Mouse (Mus musculus) gastrocnemius, adult 2 months (tissue): ENCODE results near the gene Mgam. TPM values are rescaled to one million over a fixed set of nuclear protein-coding genes. Genes with fewer than 3 reads are reported as not detected.

Experiments
- DNase-seq: peaks from one replicate; pipeline ENCODE4 v3.0.0; 2022
- H3K27ac ChIP-seq: fragments of 200-600 bp; 2 replicates; pipeline ENCODE4 v1.8.1; 2022; ENCODE audit warnings: mild to moderate bottlenecking
- H3K4me3 ChIP-seq: fragments of 200-600 bp; 2 replicates; pipeline ENCODE4 v1.8.1; 2022; ENCODE audit warnings: mild to moderate bottlenecking, moderate library complexity
- CTCF ChIP-seq: fragments of 200-600 bp; IDR thresholded peaks from 2 replicates; pipeline ENCODE4 v1.8.1; 2022; ENCODE audit warnings: antibody characterized with exemption, mild to moderate bottlenecking, moderate library complexity
- intact Hi-C: fragments of 180-260 bp; cut with DNase I; formaldehyde crosslinking; loops from one replicate; pipeline ENCODE4 v1.15.1; 2025
- total RNA-seq, 2 experiments: library from RNA; stranded (reverse); gene quantifications; 2 replicates each; pipeline ENCODE4 v1.2.3; 2021

Mgam gene
- total RNA-seq, 2 experiments from 2014 or later: 1.1 TPM; not detected in 1

GRCm38 (mm10) chr6:40774656-40775055 lies 146.0 kb downstream of the Mgam start:
- intact Hi-C loops: no loop called here
- no peak for DNase-seq
- no peak for TF ChIP-seq CTCF
- no peak overlapping the region for H3K27ac ChIP-seq
- no peak overlapping the region for H3K4me3 ChIP-seq

GRCm38 (mm10) chr6:40778458-40778857 lies 149.8 kb downstream of the Mgam start:
- intact Hi-C loops: no loop called here
- H3K4me3 ChIP-seq: no peak overlapping the region
- no peak overlapping the region for H3K27ac ChIP-seq
- TF ChIP-seq CTCF: no peak
- DNase-seq: no peak

- H3K27ac ChIP-seq: no peak overlapping the region
- no peak for DNase-seq
- no peak overlapping the region for H3K4me3 ChIP-seq
- intact Hi-C loops: no loop called here
- TF ChIP-seq CTCF: no peak
These were observed 155.0 kb downstream of the Mgam start for GRCm38 (mm10) chr6:40783637-40784036.

- TF ChIP-seq CTCF: no peak
- Histone ChIP-seq H3K4me3 (no peak overlapping the region), H3K27ac (no peak overlapping the region)
- intact Hi-C loops: no loop called here
- DNase-seq: no peak
These were observed 155.7 kb downstream of the Mgam start for GRCm38 (mm10) chr6:40784378-40784777.

GRCm38 (mm10) chr6:40795077-40795812 lies 166.6 kb downstream of the Mgam start:
- intact Hi-C loops: no loop called here

GRCm38 (mm10) chr6:40818237-40818902 lies 189.7 kb downstream of the Mgam start:
- no peak for TF ChIP-seq CTCF
- intact Hi-C loops: no loop called here
- H3K27ac ChIP-seq: no peak overlapping the region
- DNase-seq: no peak
- H3K4me3 ChIP-seq: no peak overlapping the region

More at GRCm38 (mm10) chr6:40795077-40795812, 166.6 kb downstream of the Mgam start:
- no peak overlapping the region for H3K4me3 ChIP-seq
- no peak overlapping the region for H3K27ac ChIP-seq
- TF ChIP-seq CTCF: no peak
- DNase-seq: no peak

Other genes starting within 250 kb of the Mgam start
- gene E330009J07Rik, start 192.7 kb upstream of the Mgam start, total RNA-seq: 1 to 10 TPM in 1 of 2 experiments, under 1 TPM in 1; 0.98 to 1.2 TPM
- gene Wee2, start 189.7 kb upstream of the Mgam start, total RNA-seq: not detected
- gene Ssbp1, start 157.5 kb upstream of the Mgam start, total RNA-seq: 10 to 100 TPM; 24.7 to 29.6 TPM
- not detected for gene Tas2r137, start 137.6 kb upstream of the Mgam start, total RNA-seq
- not detected for gene Tas2r108, start 135.3 kb upstream of the Mgam start, total RNA-seq
- gene Prss37, start 109.3 kb upstream of the Mgam start, total RNA-seq: not detected
- gene Olfr461, start 73.8 kb upstream of the Mgam start, total RNA-seq: not detected
- not detected for gene Olfr460, start 59.3 kb upstream of the Mgam start, total RNA-seq
- under 1 TPM; 0.13 to 0.17 TPM for gene Clec5a, start 43.0 kb upstream of the Mgam start, total RNA-seq
- gene Tas2r138, start 15.5 kb upstream of the Mgam start, total RNA-seq: not detected